Mouse (Mus musculus): Measurements from ENCODE around the gene Rsph3a.
"Not testable (repeated sequence)": the region's sequence is repeated elsewhere in the genome, so short reads cannot be mapped to it uniquely, and the experiment has no call there.

Rsph3a gene

GRCm38 (mm10) chr17:7928662-7929061, 16.8 kb upstream of the Rsph3a start:
- no peak for DNase-seq (ENCODE audit: low spot score)

- DNase-seq (ENCODE audit: low spot score), result no peak
These were observed 16.1 kb upstream of the Rsph3a start for GRCm38 (mm10) chr17:7929279-7929678.

DNA sequence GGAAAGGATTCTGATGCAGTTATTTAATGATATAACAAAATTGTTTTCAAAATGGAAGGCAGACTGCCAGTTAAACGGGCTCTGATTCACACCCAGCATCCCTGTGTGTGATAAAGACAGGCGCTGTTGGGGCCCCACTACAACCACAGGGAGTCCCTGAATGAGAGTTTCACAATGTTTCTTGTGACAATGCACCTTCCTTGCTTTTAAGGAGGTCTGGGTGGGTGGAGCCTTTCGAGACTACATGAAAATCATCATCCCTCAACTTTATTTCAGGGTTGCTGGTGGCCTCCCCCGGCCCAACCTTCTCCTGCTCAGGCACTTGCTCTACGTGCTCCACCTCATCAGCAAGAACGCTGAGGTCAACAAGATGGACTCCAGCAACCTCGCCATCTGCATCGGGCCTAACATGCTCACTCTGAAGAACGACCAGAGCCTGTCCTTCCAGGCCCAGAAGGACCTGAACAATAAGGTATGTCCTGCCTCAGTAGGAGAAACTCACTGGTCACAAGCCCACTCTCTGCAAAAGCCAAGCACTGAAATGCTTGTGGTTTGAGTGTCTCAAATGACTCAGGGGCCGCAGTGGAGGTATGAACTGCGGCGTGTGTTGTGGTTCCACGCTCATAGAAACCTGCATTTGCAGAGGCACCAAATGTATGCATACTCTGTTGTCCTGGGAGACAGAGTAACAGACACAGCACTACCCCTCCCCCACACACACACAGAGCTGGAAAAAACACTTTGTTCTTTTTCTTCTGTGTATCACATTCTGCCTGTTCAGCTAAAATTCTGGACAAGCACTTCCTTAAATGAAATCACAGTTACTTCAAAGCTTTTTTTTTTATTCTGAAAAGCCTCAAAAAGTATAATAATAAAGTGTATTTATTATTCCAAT, 14.1 kb upstream of the Rsph3a start:
- DNase-seq (ENCODE audit: low spot score), result no peak

- not testable (repeated sequence) for DNase-seq (ENCODE audit: low spot score)
These were observed 13.3 kb upstream of the Rsph3a start for GRCm38 (mm10) chr17:7932121-7932520.

- no peak for DNase-seq (ENCODE audit: low spot score)
These were observed 5.8 kb upstream of the Rsph3a start for GRCm38 (mm10) chr17:7939640-7940039.

DNA sequence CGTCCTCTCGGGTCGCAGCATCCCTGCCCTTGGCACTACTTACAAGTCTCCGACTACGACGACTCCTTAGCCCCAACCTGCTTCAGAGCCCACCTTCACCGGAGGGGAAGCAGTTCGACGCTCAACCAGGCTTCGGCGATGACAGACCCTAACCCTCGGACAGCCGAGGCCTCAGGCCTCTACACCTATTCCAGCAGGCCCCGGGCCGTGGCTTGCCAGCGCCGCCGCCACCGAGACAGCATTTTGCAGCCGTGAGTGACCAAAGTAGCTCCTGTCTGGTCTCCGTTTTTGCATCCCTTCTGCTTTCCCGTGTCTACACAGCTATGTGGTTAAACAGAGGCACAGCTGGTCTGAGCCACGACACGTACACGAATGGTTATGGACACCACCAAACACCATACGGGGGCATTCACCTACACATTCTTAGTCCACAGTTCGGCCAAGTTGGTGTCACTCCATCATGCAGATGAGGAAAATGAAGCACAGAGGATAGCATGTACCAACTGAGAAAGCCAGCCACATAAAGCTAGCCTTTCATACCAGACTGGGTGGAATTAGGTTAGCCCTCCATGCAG, 726 bp downstream of the Rsph3a start:
- not testable (repeated sequence) for DNase-seq (ENCODE audit: low spot score)

DNA sequence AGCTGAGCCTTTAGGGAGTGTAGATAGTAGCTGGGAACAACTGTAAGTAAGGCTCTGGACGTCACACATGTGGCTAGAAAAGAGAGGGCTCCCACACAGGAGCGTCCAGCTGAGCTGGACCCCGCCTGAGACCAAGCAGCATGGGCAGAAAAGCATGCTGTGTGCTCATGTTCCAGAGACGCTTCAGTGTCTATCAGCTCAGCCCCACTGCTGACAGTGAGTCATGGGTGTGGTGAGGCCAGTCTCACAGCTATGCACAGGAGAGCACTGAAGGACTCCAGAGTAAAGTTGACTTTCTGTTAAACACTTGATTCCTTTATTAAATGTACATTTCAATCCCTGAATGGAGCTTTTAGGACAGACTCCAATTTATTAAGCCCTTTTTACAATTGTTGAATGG, 5.9 kb downstream of the Rsph3a start:
- DNase-seq (ENCODE audit: low spot score), result not testable (repeated sequence)

- not testable (repeated sequence) for DNase-seq (ENCODE audit: low spot score)
These were observed 11.8 kb downstream of the Rsph3a start for GRCm38 (mm10) chr17:7957242-7957641.

DNA sequence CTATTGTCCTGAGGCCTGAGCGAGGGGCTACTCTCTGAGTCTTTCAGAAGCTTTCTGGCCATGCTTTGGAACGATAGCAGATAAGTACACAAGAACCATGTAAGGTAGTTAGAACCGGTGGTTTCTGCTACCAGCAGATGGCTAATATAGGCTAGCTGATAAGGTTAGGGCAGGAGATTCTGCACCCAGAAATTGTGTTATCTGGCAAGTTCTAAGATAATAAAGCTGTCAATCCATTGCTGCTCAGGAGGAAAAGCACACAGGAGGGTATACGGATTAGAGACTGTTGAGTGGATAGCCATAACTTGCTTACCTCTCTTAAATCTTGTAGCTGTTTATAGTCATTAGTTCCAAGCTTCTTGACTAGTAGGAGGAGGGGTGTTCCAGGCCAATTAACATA, 17.9 kb downstream of the Rsph3a start:
- peak; percentile 8 for DNase-seq (ENCODE audit: low spot score)

- not testable (repeated sequence) for DNase-seq (ENCODE audit: low spot score)
These were observed 19.0 kb downstream of the Rsph3a start for GRCm38 (mm10) chr17:7964398-7964797.

DNA sequence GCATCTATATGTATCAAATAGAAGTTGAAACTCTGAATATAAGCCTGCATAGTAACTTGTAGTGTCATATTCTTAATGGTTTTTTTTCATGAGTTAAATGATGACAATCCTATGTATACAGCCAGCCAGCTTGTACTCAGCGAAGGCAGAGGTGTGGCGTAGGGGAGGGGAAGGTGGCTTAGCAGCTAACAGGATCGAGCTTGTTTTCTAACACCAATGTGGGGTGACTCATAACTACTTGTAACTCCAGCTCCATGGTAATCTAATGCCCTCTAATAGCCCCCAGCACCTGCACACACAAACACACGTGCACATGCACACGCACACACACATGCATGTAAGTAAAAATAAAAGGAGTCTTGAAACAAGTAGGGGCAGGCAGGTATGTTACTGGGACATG, 23.1 kb downstream of the Rsph3a start:
- DNase-seq (ENCODE audit: low spot score), result not testable (repeated sequence)

DNA sequence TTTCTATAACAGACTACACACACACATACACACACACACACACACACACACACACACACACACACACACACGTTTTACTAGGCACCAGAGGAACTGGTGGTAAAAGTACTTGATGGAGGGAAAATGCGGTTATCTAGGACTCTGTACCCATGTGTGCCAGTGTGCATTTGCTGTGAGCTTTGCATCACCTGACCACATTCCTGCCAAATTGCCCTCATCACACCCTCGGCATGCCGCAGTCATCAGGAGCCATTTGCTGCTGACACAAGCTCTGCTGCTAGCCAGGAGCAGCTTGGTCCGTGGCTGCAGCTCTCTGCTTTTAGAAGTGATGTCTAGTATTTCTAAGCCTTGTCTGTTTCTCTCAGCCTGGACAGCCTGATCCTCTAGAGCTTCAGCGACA, 24.4 kb downstream of the Rsph3a start:
- DNase-seq (ENCODE audit: low spot score), result not testable (repeated sequence)

DNA sequence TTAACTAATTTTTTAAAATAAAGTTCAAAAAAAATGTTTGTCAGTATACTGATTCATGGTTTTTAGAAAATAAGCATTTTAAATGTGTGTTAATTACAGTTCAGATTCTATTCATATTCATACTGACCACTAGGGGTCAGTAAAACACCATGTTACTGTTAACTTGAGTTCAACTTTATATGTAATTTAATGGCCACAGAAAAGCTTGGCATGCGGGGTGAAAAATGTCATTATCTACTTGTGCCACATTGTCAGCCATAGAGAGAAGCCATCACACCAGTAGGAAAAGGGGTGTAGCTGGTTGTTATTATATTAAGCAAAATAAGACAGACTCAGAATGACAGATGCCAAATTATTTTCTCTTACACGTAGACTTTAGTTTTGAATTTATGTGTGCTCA, 38.1 kb downstream of the Rsph3a start:
- not testable (repeated sequence) for DNase-seq (ENCODE audit: low spot score)

- DNase-seq (ENCODE audit: low spot score), result not testable (repeated sequence)
These were observed 40.2 kb downstream of the Rsph3a start for GRCm38 (mm10) chr17:7985597-7985996.

GRCm38 (mm10) chr17:7987038-7987437, 41.6 kb downstream of the Rsph3a start:
- DNase-seq (ENCODE audit: low spot score), result not testable (repeated sequence)

GRCm38 (mm10) chr17:8003248-8003647, 57.8 kb downstream of the Rsph3a start:
- not testable (repeated sequence) for DNase-seq (ENCODE audit: low spot score)

- DNase-seq (ENCODE audit: low spot score), result not testable (repeated sequence)
These were observed 61.4 kb downstream of the Rsph3a start for GRCm38 (mm10) chr17:8006771-8007170.

DNA sequence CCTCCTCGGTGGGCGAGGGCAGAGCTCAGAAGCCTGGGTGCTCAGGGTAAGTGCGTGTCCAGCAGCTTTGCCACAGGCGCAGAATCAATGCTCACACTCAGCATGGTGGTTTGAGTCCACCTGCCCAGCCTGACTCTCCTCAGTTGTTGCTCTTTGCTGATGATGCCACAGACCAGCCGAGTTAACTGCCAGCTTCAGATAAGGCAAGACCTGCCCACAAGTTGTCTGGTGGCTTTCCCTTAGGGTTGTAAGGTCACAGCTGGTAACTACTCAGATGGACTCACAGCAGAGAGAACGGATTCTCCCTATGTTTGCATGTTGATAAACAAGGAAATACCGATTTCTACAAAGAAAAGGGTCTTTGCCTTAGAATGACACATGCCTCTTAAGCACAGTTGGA, 64.2 kb downstream of the Rsph3a start:
- DNase-seq (ENCODE audit: low spot score), result not testable (repeated sequence)

- DNase-seq (ENCODE audit: low spot score), result not testable (repeated sequence)
These were observed 68.6 kb downstream of the Rsph3a start for GRCm38 (mm10) chr17:8013974-8014373.

DNA sequence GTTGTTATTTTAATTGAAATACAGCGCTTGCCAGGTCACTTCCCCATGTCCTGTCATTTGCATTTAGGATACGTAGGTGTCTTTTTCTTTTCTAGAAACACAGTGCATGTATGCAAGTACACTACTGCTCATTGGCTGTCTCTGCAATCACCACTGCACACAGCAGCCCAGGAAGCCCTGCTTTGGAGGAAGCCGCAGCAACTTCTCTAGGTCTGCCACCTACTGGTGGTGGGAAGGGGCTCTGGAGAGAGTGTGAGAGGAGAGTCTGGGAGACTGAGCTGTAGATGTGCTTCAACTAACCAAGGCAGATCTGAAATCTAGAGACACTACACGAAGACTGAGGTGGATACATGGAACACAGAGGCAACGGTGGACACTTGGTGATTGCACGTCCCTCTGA, 77.3 kb downstream of the Rsph3a start:
- DNase-seq (ENCODE audit: low spot score), result not testable (repeated sequence)

GRCm38 (mm10) chr17:8027475-8028168, 82.2 kb downstream of the Rsph3a start:
- not testable (repeated sequence) for DNase-seq (ENCODE audit: low spot score)

Measured in c-Kit-positive CD71-positive TER-119-positive erythroid progenitor cells, embryonic 14.5 days (primary cell).